28 mouse cellular contexts compared by ENCODE assay signal in genomic region chr7:121090748-121091147, GRCm38 (mm10). TPM values are rescaled to one million over a fixed set of nuclear protein-coding genes. Genes with fewer than 3 reads are reported as not detected.
"Had no signal": no experiment of that assay in that cellular context is flagged by ENCODE, and none has a peak within 500 bp of the region (broad histone marks: within the 10 kb centered on the region; RNA-seq: fewer than 3 reads in every experiment).

No protein-coding gene starts in this region.

- H3K4me2 ChIP-seq: heart, embryonic 12.5 days; hindbrain, embryonic 12.5 days; hindbrain, embryonic 14.5 days; intestine, embryonic 15.5 days; limb, embryonic 12.5 days; liver, embryonic 11.5 days; liver, embryonic 13.5 days; liver, embryonic 15.5 days had no signal

- H3K36me3 ChIP-seq: heart, embryonic 10.5 days; heart, embryonic 12.5 days; hindbrain, embryonic 10.5 days; hindbrain, embryonic 12.5 days; intestine, embryonic 15.5 days; limb, embryonic 10.5 days; limb, embryonic 12.5 days; liver, embryonic 13.5 days; liver, embryonic 15.5 days had no signal

- H3K27me3 ChIP-seq: hindbrain, embryonic 12.5 days; intestine, embryonic 15.5 days; limb, embryonic 12.5 days; liver, embryonic 13.5 days had no signal

- H3K4me3 ChIP-seq: gastrocnemius, adult 2 months; heart, embryonic 10.5 days; heart, embryonic 12.5 days; hindbrain, embryonic 10.5 days; hindbrain, embryonic 12.5 days; intestine, embryonic 15.5 days; layer of hippocampus, adult 2 months; left cerebral cortex, adult 2 months; limb, embryonic 10.5 days; limb, embryonic 12.5 days; liver, embryonic 13.5 days; liver, embryonic 15.5 days had no signal

- DNase-seq: gastrocnemius, adult 2 months; gastrocnemius, postnatal 10 days; gastrocnemius, postnatal 25 days; heart, adult 18-20 months; heart, postnatal 10 days; heart, postnatal 4 days; kidney, adult 18-20 months; kidney, adult 8-10 months; kidney, postnatal 14 days; kidney, postnatal 36 days; liver; liver, embryonic 13.5 days had no signal

- H3K9me3 ChIP-seq: heart, embryonic 10.5 days; heart, embryonic 12.5 days; hindbrain, embryonic 10.5 days; hindbrain, embryonic 12.5 days; intestine, embryonic 15.5 days; limb, embryonic 10.5 days; limb, embryonic 12.5 days; liver, embryonic 13.5 days; liver, embryonic 15.5 days had no signal

- H3K27ac ChIP-seq: gastrocnemius, adult 2 months; heart, embryonic 10.5 days; hindbrain, embryonic 10.5 days; hindbrain, embryonic 12.5 days; hindbrain, embryonic 14.5 days; intestine, embryonic 15.5 days; layer of hippocampus, adult 2 months; left cerebral cortex, adult 2 months; limb, embryonic 10.5 days; limb, embryonic 12.5 days; liver, embryonic 13.5 days; liver, embryonic 15.5 days had no signal

- H3K4me1 ChIP-seq: heart, embryonic 10.5 days; intestine, embryonic 15.5 days; liver, embryonic 13.5 days; liver, embryonic 15.5 days had no signal

- H3K9ac ChIP-seq: heart, embryonic 12.5 days; hindbrain, embryonic 12.5 days; hindbrain, embryonic 14.5 days; intestine, embryonic 15.5 days; limb, embryonic 12.5 days; liver, embryonic 13.5 days; liver, embryonic 15.5 days had no signal

- ATAC-seq: hindbrain, embryonic 16.5 days; inflammation-experienced regulatory T-cells, adult 6 months; intestine, embryonic 15.5 days; intestine, postnatal 0 days had no signal

RNA-seq across cellular contexts. Expression of gene Otoa, which starts 9.3 kb away (rescaled TPM):
- polyA plus RNA-seq: heart, embryonic 12.5 days; inflammation-experienced regulatory T-cells, adult 6 months; kidney, embryonic 14.5 days; limb, embryonic 10.5 days; liver, embryonic 11.5 days; liver, embryonic 13.5 days had no signal
